Mouse (Mus musculus): ENCODE measurements at regions not wholly inside any gene's neighbourhood (a gene's known extent, or its start where the extent isn't known, plus 50 kb on each side); places are given as distances from the start of the nearest gene placed in this dataset.

GRCm38 (mm10) chr15:72393226-72393625 is 1441.1 kb upstream of the Gm6569 start:
- DNase-seq: no peak
- intact Hi-C loops (cut with DNase I): no loop called here

- intact Hi-C loops (cut with DNase I): no loop called here
- no peak for DNase-seq
Measured at GRCm38 (mm10) chr15:72411956-72412355, 1422.4 kb upstream of the Gm6569 start.

Measured in gastrocnemius, postnatal 36 days (tissue).